Mouse (Mus musculus): Measurements from ENCODE around the gene Gpr135.
"Not testable (repeated sequence)": the region's sequence is repeated elsewhere in the genome, so short reads cannot be mapped to it uniquely, and the experiment has no call there.

The Gpr135 gene

GRCm38 (mm10) chr12:72052571-72052970 is 18.4 kb downstream of the Gpr135 start:
- DNase-seq (ENCODE audit: low spot score), result no peak

- no peak for DNase-seq (ENCODE audit: low spot score)
These were observed 20.1 kb downstream of the Gpr135 start for GRCm38 (mm10) chr12:72050821-72051220.

- not testable (repeated sequence) for DNase-seq (ENCODE audit: low spot score)
These were observed 20.8 kb downstream of the Gpr135 start for GRCm38 (mm10) chr12:72050156-72050555.

- no peak for DNase-seq (ENCODE audit: low spot score)
These were observed 23.4 kb downstream of the Gpr135 start for GRCm38 (mm10) chr12:72047513-72047912.

GRCm38 (mm10) chr12:72041238-72041637 is 29.7 kb downstream of the Gpr135 start:
- DNase-seq (ENCODE audit: low spot score), result no peak

- no peak for DNase-seq (ENCODE audit: low spot score)
These were observed 31.4 kb downstream of the Gpr135 start for GRCm38 (mm10) chr12:72039501-72039900.

GRCm38 (mm10) chr12:72038866-72039265 is 32.1 kb downstream of the Gpr135 start:
- DNase-seq (ENCODE audit: low spot score), result no peak

GRCm38 (mm10) chr12:72037049-72037448 is 33.9 kb downstream of the Gpr135 start:
- DNase-seq (ENCODE audit: low spot score), result no peak

GRCm38 (mm10) chr12:72036097-72036661 is 34.7 kb downstream of the Gpr135 start:
- DNase-seq (ENCODE audit: low spot score), result no peak

- DNase-seq (ENCODE audit: low spot score), result no peak
These were observed 39.1 kb downstream of the Gpr135 start for GRCm38 (mm10) chr12:72031794-72032193.

GRCm38 (mm10) chr12:72031171-72031570 is 39.8 kb downstream of the Gpr135 start:
- no peak for DNase-seq (ENCODE audit: low spot score)

- no peak for DNase-seq (ENCODE audit: low spot score)
These were observed 45.6 kb downstream of the Gpr135 start for GRCm38 (mm10) chr12:72025275-72025795.

GRCm38 (mm10) chr12:72023572-72023971 is 47.4 kb downstream of the Gpr135 start:
- no peak for DNase-seq (ENCODE audit: low spot score)

GRCm38 (mm10) chr12:72022790-72023189 is 48.1 kb downstream of the Gpr135 start:
- no peak for DNase-seq (ENCODE audit: low spot score)

- DNase-seq (ENCODE audit: low spot score), result no peak
These were observed 49.4 kb downstream of the Gpr135 start for GRCm38 (mm10) chr12:72021543-72021942.

- no peak for DNase-seq (ENCODE audit: low spot score)
These were observed 50.6 kb downstream of the Gpr135 start for GRCm38 (mm10) chr12:72020285-72020684.
